Mouse (Mus musculus) cerebellum, adult 11 months (tissue): ENCODE data around the gene Aurkb.

Experiments
- DNase-seq: peaks from one replicate; pipeline ENCODE4 v3.0.0; 2022

The Aurkb gene

GRCm38 (mm10) chr11:69100639-69101360 lies 55.4 kb downstream of the Aurkb start:
- peak; percentile 54 for DNase-seq
